8 mouse cellular contexts compared by ENCODE assay signal in the genomic region with DNA sequence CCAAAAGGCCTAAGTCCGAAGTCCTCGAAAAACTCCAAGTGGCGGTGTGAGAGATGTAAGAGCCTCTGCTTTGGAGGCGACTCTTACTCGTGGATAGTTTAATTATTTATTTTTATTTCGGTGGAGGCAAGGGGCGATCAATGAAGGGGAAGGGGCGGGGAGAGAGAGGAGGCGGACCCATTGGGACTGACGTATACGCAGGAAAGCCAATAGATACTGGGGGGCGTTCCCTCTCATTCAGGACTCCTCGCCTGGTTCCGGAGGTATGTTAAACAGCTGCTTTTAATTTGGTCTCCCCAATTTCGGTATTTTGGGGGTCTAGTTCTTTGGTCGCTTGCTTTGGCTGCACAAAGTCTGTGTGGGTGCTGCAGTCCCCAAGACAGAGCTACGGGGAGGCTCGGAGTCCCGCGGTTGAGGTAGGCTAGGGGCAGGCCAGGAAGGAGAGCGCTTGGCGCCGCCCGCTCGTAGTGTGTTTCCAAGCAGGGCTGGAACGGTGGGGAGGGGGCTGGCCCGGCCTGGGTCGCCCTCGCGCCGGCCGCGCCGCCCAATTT. TPM values are rescaled to one million over a fixed set of nuclear protein-coding genes. Genes with fewer than 3 reads are reported as not detected.
DNase-seq lines count a peak whose midpoint lies in the region; ATAC-seq and TF ChIP-seq lines count a peak whose summit lies in the region.

Sin3a (plus strand) TSS at position 240 of the 551 bp plus-strand sequence.

- DNase-seq in T-cell, adult 2 months (ENCODE audit: low spot score) = peak; percentile 73
- peak; percentile 58 to 61 for DNase-seq in cerebellum, postnatal 36 days
- peak; percentile 33 to 45 for DNase-seq in gastrocnemius, adult 8-10 months (ENCODE audit: low spot score in 2 of 2)
- DNase-seq in hindbrain, postnatal 0 days (ENCODE audit: low spot score) = peak; percentile 87
- DNase-seq in left cerebral cortex, adult 18-20 months (ENCODE audit: low spot score in 2 of 2) = peak; percentile 50 to 63
- peak; percentile 69 to 77 for DNase-seq in lung, postnatal 4 days
- peak; percentile 35 for DNase-seq in retina, postnatal 7 days (ENCODE audit: low read depth, low spot score)
- peak; percentile 61 for DNase-seq in urinary bladder, adult 2 months (ENCODE audit: low spot score)

- H3K36me3 ChIP-seq in hindbrain, postnatal 0 days (ENCODE audit: insufficient read depth, low read length) = no peaks in the 10 kb centered on the region; the same call in 1 of the 2 replicates

- peak within 1 kb of the TSS; percentile 91 for H3K4me3 ChIP-seq in hindbrain, postnatal 0 days (ENCODE audit: low read length)

- ATAC-seq in hindbrain, postnatal 0 days = no peak

- H3K4me2 ChIP-seq in hindbrain, postnatal 0 days (ENCODE audit: low read depth, low read length) = peak within 1 kb of the TSS; percentile 79

- TF ChIP-seq CTCF in hindbrain, postnatal 0 days (IDR thresholded peaks at IDR 0.05; ENCODE audit: low read depth) = no peak

- peak within 1 kb of the TSS; percentile 63 for H3K9ac ChIP-seq in hindbrain, postnatal 0 days (replicated peaks; ENCODE audit: low read length)

- 0% methylated on average over 34 of the region's 34 CpGs for WGBS in hindbrain, postnatal 0 days

- H3K4me1 ChIP-seq in hindbrain, postnatal 0 days (ENCODE audit: insufficient read depth, low read length) = peaks cover 17% of the 10 kb centered on the region

- no peaks in the 10 kb centered on the region for H3K9me3 ChIP-seq in hindbrain, postnatal 0 days (ENCODE audit: low read length)

- peak within 1 kb of the TSS; percentile 92 for H3K27ac ChIP-seq in hindbrain, postnatal 0 days

- H3K27me3 ChIP-seq in hindbrain, postnatal 0 days (ENCODE audit: insufficient read depth, low read length) = no peaks in the 10 kb centered on the region

RNA-seq across cellular contexts. Expression of gene Sin3a, which starts in this region (rescaled TPM):
- 10 to 100 TPM; 18.6 to 23.0 (median 19.8) TPM for total RNA-seq in gastrocnemius, adult 8-10 months (2022)
- total RNA-seq in hindbrain, postnatal 0 days (2014; rRNA removed) = 45.7 and 51.4 TPM in 2 replicates
- polyA plus RNA-seq in hindbrain, postnatal 0 days (2015; fragmentation: Nextera tagmentation; extraction: Ambion mirVana) = 13.8 and 16.4 TPM in 2 replicates
- 10 to 100 TPM; 32.3 to 34.7 TPM for total RNA-seq in left cerebral cortex, adult 18-20 months (2021)
- polyA plus RNA-seq in urinary bladder, adult 2 months (2012; rRNA removed) = 32.3 TPM in 2 replicates

Comparison
In these comparisons a context has a peak if more than half of its experiments do, and no peak if none do; other contexts are left out.
1. DNase-seq: peak in every context shown above with its lines; median percentile 87 in hindbrain, postnatal 0 days; 73 in T-cell, adult 2 months; 73 in lung, postnatal 4 days; 61 in urinary bladder, adult 2 months; 60 in cerebellum, postnatal 36 days; 56 in left cerebral cortex, adult 18-20 months; 39 in gastrocnemius, adult 8-10 months; 35 in retina, postnatal 7 days.